Mouse (Mus musculus) cerebellum, adult 11 months (tissue): ENCODE data around the gene A430078G23Rik.
A peak's percentile ranks its signal among the peaks of the same experiment; 100 is the strongest.
"Not testable (repeated sequence)": the region's sequence is repeated elsewhere in the genome, so short reads cannot be mapped to it uniquely, and the experiment has no call there.

Source experiments
- DNase-seq: peaks from one replicate; pipeline ENCODE4 v3.0.0; 2022

Gene A430078G23Rik

GRCm38 (mm10) chr8:3353189-3353810 lies at the start of gene A430078G23Rik:
A430078G23Rik (plus strand) TSS chr8:3353415.
- DNase-seq: no peak

GRCm38 (mm10) chr8:3308205-3308800 lies 44.9 kb upstream of the A430078G23Rik start:
- DNase-seq: not testable (repeated sequence)

- DNase-seq: no peak
Observed at GRCm38 (mm10) chr8:3309636-3310035, 43.6 kb upstream of the A430078G23Rik start.

- no peak for DNase-seq
Observed at GRCm38 (mm10) chr8:3311482-3311881, 41.7 kb upstream of the A430078G23Rik start.

- DNase-seq: not testable (repeated sequence)
Observed at GRCm38 (mm10) chr8:3313417-3313816, 39.8 kb upstream of the A430078G23Rik start.

GRCm38 (mm10) chr8:3313843-3314242 lies 39.4 kb upstream of the A430078G23Rik start:
- DNase-seq: no peak

- DNase-seq: no peak
Observed at GRCm38 (mm10) chr8:3314345-3314744, 38.9 kb upstream of the A430078G23Rik start.

- DNase-seq: no peak
Observed at GRCm38 (mm10) chr8:3316585-3316984, 36.6 kb upstream of the A430078G23Rik start.

- not testable (repeated sequence) for DNase-seq
Observed at GRCm38 (mm10) chr8:3319267-3319666, 33.9 kb upstream of the A430078G23Rik start.

- no peak for DNase-seq
Observed at GRCm38 (mm10) chr8:3324253-3324652, 29.0 kb upstream of the A430078G23Rik start.

GRCm38 (mm10) chr8:3327056-3327455 lies 26.2 kb upstream of the A430078G23Rik start:
- DNase-seq: no peak

GRCm38 (mm10) chr8:3327538-3328245 lies 25.5 kb upstream of the A430078G23Rik start:
- no peak for DNase-seq

- peak; percentile 26 for DNase-seq
Observed at GRCm38 (mm10) chr8:3330662-3331061, 22.6 kb upstream of the A430078G23Rik start.

GRCm38 (mm10) chr8:3331692-3332091 lies 21.5 kb upstream of the A430078G23Rik start:
- no peak for DNase-seq

- DNase-seq: no peak
Observed at GRCm38 (mm10) chr8:3335881-3336280, 17.3 kb upstream of the A430078G23Rik start.

- peak; percentile 13 for DNase-seq
Observed at GRCm38 (mm10) chr8:3336658-3337524, 16.3 kb upstream of the A430078G23Rik start.

GRCm38 (mm10) chr8:3337525-3337824 lies 15.7 kb upstream of the A430078G23Rik start:
- not testable (repeated sequence) for DNase-seq

- DNase-seq: no peak
Observed at GRCm38 (mm10) chr8:3337971-3338370, 15.2 kb upstream of the A430078G23Rik start.

- DNase-seq: not testable (repeated sequence)
Observed at GRCm38 (mm10) chr8:3340711-3341110, 12.5 kb upstream of the A430078G23Rik start.

- no peak for DNase-seq
Observed at GRCm38 (mm10) chr8:3345337-3345736, 7.9 kb upstream of the A430078G23Rik start.

- no peak for DNase-seq
Observed at GRCm38 (mm10) chr8:3346691-3347413, 6.4 kb upstream of the A430078G23Rik start.

- no peak for DNase-seq
Observed at GRCm38 (mm10) chr8:3348142-3348823, 4.9 kb upstream of the A430078G23Rik start.
